Mouse (Mus musculus): Measurements from ENCODE around the gene Dip2b. TPM values are rescaled to one million over a fixed set of nuclear protein-coding genes. Genes with fewer than 3 reads are reported as not detected.

Gene Dip2b
- polyA plus RNA-seq, 1 experiment, result 35.9 TPM

DNA sequence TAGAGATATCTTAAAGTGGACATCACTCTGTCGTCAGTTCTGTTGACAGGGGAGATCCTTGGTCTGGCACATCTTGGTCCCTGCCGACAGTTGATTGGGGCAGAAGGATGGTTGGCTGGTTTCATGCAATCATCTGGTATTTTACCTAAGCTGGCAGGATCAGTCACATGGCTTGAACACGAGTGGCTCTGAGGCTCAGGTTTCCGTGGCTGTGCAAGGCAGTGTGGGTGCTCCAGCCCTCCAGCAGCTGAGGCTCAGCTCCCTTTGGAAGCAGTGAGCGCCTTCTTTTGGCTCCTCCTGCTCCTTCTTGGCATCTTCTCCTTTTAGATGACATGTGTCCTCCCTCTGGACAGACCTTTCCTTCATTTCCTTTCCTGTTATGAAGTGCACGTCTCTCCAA lies 7.1 kb downstream of the Dip2b start:
- Histone ChIP-seq H3K27ac (ENCODE audit: insufficient read depth, low read length) (peak overlapping the region; percentile 18; the same call in 1 of the 2 replicates), H3K4me3 (ENCODE audit: insufficient read depth, low read length) (no peak overlapping the region), H3K4me1 (ENCODE audit: control insufficient read depth, insufficient read depth, low read length) (peaks cover 20% of the 10 kb centered on the region)
- TF ChIP-seq CTCF (IDR thresholded peaks at IDR 0.05; ENCODE audit: extremely low read depth, insufficient read depth, low read length) (no peak), POLR2A (IDR thresholded peaks at IDR 0.05; ENCODE audit: extremely low read depth, insufficient read depth, low read length) (no peak)

DNA sequence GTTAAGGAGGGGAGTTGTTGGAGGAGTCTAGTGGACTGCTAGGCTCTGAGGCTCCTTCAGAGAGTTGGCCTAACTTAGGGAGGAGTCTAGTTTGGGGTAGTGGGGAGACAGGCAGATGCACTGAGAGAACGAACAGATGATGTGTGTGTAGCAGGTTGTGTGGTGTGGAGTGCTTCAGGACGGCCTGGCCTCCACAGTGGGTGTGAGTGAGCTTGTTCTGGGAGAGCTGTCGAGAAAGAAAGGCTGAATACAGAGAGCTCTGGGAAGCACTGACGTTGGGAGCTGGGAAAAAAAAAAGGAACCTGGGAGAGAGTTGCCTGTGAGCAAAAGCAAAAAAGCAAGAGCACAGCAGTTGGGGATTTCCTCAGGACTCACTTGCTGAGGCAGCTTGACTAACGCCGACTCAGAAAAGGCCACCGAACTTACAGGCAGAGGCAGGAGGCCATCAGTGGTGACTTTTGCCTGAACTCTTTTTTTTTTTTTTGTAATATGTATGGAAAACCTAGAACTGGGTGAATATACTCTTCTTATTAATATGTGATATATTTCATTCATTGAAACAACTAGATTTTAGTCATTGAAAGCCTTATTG lies 11.1 kb downstream of the Dip2b start:
- Histone ChIP-seq H3K4me3 (ENCODE audit: insufficient read depth, low read length) (no peak overlapping the region), H3K27ac (ENCODE audit: insufficient read depth, low read length) (no peak overlapping the region), H3K4me1 (ENCODE audit: control insufficient read depth, insufficient read depth, low read length) (peaks cover 22% of the 10 kb centered on the region)
- TF ChIP-seq CTCF (IDR thresholded peaks at IDR 0.05; ENCODE audit: extremely low read depth, insufficient read depth, low read length), result no peak
- TF ChIP-seq POLR2A (IDR thresholded peaks at IDR 0.05; ENCODE audit: extremely low read depth, insufficient read depth, low read length), result no peak

DNA sequence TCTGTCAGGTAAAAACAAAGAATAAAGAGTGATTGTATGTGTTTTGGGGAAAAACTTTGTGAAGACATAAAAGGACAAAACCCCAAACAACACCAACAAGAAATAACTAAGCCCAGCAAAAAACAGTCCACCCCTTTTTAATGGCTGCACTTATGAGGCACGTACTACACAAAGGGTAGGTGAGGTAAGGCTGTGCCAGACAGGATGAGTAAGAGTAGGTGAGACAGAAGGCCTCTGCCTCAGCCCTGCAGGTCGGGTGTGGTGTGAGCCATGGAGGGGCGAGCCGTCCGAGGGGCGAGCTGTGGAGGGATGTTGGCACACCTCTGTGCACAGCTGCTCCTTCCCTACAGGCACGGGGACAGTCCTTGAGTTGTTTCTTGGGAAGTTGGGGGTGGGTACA lies 12.5 kb downstream of the Dip2b start:
- TF ChIP-seq CTCF (IDR thresholded peaks at IDR 0.05; ENCODE audit: extremely low read depth, insufficient read depth, low read length), result no peak
- TF ChIP-seq POLR2A (IDR thresholded peaks at IDR 0.05; ENCODE audit: extremely low read depth, insufficient read depth, low read length), result no peak

DNA sequence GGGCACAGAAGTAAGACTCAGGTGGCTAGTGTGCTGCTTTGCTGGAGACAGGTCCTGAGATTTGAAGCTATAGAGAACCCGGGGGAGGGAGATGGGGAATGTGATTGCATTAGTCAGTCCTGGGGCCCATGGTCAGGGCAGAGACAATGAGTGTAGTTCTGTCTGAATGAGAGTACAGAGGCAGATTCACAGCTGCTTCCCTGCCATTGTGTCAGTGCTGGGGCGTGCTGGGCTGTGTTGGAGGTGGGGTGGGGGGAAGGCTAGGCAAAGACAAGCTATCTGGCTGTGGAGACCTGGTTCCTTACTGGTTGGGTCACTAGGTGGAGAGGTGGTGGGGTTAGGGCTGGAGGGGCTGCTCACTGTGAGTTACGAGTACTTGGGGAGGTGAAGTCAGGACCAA lies 14.3 kb downstream of the Dip2b start:
- peak overlapping the region; percentile 80; the same call in 1 of the 2 replicates for H3K27ac ChIP-seq (ENCODE audit: insufficient read depth, low read length)
- H3K4me1 ChIP-seq (ENCODE audit: control insufficient read depth, insufficient read depth, low read length), result peaks cover 10% of the 10 kb centered on the region; the same call in 1 of the 2 replicates
- TF ChIP-seq POLR2A (IDR thresholded peaks at IDR 0.05; ENCODE audit: extremely low read depth, insufficient read depth, low read length), result no peak
- no peak for TF ChIP-seq CTCF (IDR thresholded peaks at IDR 0.05; ENCODE audit: extremely low read depth, insufficient read depth, low read length)
- H3K4me3 ChIP-seq (ENCODE audit: insufficient read depth, low read length), result no peak overlapping the region

More for the DNA sequence above, 12.5 kb downstream of the Dip2b start:
- Histone ChIP-seq H3K4me3 (ENCODE audit: insufficient read depth, low read length) (no peak overlapping the region), H3K27ac (ENCODE audit: insufficient read depth, low read length) (no peak overlapping the region), H3K4me1 (ENCODE audit: control insufficient read depth, insufficient read depth, low read length) (peaks cover 16% of the 10 kb centered on the region)

DNA sequence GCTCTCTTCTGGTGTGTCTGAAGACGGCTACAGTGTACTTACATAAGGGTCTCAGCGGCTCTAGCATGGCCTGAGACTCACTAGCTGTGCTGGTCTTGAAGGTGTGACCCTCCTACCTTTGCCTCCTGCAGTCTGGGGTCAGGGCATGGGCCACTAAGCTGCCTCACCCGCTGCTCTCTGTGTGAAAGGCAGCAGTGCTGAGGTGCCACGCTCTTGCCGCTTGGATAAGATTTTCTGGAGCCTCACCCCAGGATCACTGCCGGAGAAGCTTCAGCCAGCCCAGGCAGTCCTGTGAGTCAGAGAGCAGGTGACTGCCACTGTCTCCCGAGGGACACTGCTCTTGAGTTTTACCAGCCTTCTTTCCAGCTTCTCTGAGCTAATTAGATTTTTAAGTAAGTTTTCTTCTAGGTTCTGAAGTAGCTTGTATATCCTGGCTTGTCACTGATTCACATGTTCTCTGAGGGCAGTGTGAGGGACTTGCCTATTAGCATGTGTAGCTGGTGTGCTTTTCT lies 18.0 kb downstream of the Dip2b start:
- H3K4me1 ChIP-seq (ENCODE audit: control insufficient read depth, insufficient read depth, low read length), result peaks cover 29% of the 10 kb centered on the region
- TF ChIP-seq CTCF (IDR thresholded peaks at IDR 0.05; ENCODE audit: extremely low read depth, insufficient read depth, low read length) (no peak), POLR2A (IDR thresholded peaks at IDR 0.05; ENCODE audit: extremely low read depth, insufficient read depth, low read length) (no peak)
- no peak overlapping the region for H3K4me3 ChIP-seq (ENCODE audit: insufficient read depth, low read length)

DNA sequence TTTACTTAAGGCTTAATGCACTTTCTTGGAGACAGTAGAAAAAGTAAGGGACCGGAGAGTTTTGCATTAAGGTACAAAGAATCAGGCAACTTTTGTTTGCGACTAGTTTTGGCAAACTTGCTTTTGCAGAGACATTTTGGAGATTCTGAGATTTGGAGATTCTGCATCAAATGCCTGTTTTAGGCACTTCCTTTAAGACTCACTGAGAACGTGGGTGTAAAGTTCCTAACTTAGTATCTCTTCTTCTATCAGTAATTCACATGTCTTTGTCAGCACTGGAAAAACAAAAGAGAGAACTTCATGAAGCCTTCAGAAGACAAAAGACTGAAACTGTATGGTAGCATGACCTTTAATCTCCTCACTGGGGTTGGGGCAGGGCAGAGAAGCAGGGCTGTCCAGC lies 19.2 kb downstream of the Dip2b start:
- TF ChIP-seq CTCF (IDR thresholded peaks at IDR 0.05; ENCODE audit: extremely low read depth, insufficient read depth, low read length), result no peak
- no peak overlapping the region for H3K4me3 ChIP-seq (ENCODE audit: insufficient read depth, low read length)
- peaks cover 29% of the 10 kb centered on the region for H3K4me1 ChIP-seq (ENCODE audit: control insufficient read depth, insufficient read depth, low read length)
- H3K27ac ChIP-seq (ENCODE audit: insufficient read depth, low read length), result no peak overlapping the region

More for the DNA sequence above, 18.0 kb downstream of the Dip2b start:
- H3K27ac ChIP-seq (ENCODE audit: insufficient read depth, low read length), result no peak overlapping the region

DNA sequence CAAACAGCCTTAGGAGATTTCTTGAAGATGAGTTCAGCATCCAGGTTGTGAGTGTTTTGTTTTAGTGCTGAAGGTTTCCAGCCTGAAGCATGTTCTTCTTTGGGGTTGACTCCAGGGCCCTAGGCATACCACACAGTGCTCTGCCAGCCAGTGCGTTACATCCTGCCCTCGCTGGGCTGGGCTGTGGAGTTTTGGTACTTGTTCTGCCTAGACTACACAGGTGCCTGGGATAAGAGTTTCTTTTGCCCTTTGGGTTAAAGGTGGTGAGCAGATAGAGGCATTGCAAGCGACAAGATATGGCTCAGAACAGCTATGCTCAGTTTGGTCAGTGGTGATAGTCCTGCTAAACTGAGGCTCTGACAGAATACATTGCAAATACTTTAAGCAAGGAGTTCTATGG lies 19.7 kb downstream of the Dip2b start:
- Histone ChIP-seq H3K27ac (ENCODE audit: insufficient read depth, low read length) (no peak overlapping the region), H3K4me3 (ENCODE audit: insufficient read depth, low read length) (no peak overlapping the region), H3K4me1 (ENCODE audit: control insufficient read depth, insufficient read depth, low read length) (peaks cover 27% of the 10 kb centered on the region)
- TF ChIP-seq CTCF (IDR thresholded peaks at IDR 0.05; ENCODE audit: extremely low read depth, insufficient read depth, low read length) (no peak), POLR2A (IDR thresholded peaks at IDR 0.05; ENCODE audit: extremely low read depth, insufficient read depth, low read length) (no peak)

DNA sequence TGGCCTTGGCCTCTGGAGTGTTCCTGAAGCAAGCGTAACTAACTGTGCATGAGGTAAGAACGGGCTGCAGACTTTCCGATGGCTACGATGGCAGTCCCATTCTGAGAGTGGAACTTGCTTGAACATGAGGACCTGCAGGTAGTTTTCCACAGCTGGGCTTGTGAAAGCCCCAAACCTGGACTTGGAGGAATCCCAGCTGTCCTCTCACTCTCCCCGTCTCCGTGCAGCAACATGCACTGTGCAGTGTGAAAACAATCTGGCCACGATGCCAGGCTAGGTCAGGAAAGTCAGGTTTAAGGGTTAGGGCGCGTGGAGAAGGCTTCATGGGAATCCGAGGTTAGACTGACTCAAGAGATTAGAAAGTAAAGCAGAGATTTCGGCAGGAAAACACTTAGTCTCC lies 20.4 kb downstream of the Dip2b start:
- H3K4me3 ChIP-seq (ENCODE audit: insufficient read depth, low read length), result no peak overlapping the region
- no peak overlapping the region for H3K27ac ChIP-seq (ENCODE audit: insufficient read depth, low read length)
- TF ChIP-seq POLR2A (IDR thresholded peaks at IDR 0.05; ENCODE audit: extremely low read depth, insufficient read depth, low read length) (no peak), CTCF (IDR thresholded peaks at IDR 0.05; ENCODE audit: extremely low read depth, insufficient read depth, low read length) (no peak)
- peaks cover 26% of the 10 kb centered on the region for H3K4me1 ChIP-seq (ENCODE audit: control insufficient read depth, insufficient read depth, low read length)

DNA sequence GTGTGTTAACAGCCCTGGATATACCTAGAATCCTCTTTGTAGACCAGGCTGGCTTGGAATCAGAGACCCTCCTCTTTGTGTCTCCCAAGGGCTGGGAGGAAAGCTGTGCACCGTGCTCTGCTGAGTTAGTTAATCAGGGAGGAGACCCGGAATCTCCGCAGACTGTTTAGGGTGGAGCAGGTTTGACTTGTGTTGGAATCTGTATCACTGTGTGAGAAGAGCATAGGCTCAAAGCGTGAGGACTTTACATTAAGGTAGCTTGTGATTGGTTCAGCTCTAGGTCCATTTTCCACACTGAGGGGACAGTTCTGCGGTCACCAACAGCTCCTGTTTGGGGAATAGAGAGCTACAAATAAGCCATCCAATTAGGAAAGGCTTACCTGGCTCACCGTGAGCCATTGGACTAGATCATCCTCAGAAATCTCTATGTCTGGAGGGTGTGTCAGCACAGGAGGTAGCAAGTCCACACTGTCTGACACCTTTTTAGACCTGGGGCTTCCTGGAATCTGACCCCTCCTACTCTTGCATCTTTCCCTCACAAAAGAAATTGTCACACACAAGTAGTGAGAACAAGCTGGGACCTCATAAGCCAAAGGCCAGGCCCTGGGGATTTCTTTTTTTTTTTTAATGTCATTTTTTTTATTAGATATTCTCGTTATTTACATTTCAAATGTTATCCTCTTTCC lies 21.3 kb downstream of the Dip2b start:
- Histone ChIP-seq H3K4me3 (ENCODE audit: insufficient read depth, low read length) (no peak overlapping the region), H3K4me1 (ENCODE audit: control insufficient read depth, insufficient read depth, low read length) (peaks cover 26% of the 10 kb centered on the region), H3K27ac (ENCODE audit: insufficient read depth, low read length) (no peak overlapping the region)
- TF ChIP-seq CTCF (IDR thresholded peaks at IDR 0.05; ENCODE audit: extremely low read depth, insufficient read depth, low read length), result no peak
- TF ChIP-seq POLR2A (IDR thresholded peaks at IDR 0.05; ENCODE audit: extremely low read depth, insufficient read depth, low read length), result no peak
